Mouse (Mus musculus): ENCODE results near the gene Klk1. TPM values are rescaled to one million over a fixed set of nuclear protein-coding genes. Genes with fewer than 3 reads are reported as not detected.
A peak's percentile ranks its signal among the peaks of the same experiment; 100 is the strongest.

The Klk1 gene
- total RNA-seq, 1 experiment from 2014 or later: 0.37 TPM

DNA sequence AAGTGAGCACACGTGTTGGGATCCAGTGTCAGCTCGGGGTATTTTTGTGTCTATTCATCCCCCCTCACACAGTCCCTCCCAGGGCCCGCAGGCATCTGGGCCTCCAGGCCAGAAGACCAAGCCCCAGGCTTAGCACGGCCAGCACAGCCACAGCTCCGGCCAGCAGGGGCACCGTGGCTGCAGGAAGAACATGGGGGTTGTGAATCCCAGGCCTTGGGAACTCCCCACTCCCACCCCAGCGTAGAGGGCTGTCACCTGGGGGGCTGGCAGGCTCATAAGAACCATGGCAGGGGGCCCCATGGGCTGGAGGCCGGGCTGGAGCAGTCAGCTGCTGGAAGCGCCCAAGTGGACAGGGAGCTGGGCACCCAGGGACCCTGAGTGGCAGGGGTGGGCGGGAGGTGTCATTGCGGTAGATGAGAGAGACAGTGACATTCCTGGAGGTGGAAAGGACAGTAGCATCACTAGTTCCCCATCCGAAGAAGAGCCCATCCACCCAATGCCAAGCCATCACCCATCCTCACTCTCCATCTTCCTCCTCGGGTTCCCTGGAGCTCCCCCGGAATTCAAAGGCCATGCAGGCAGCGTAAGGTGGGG, 28.0 kb downstream of the Klk1 start:
- peak; percentile 24 for DNase-seq

GRCm38 (mm10) chr7:44254930-44255329, 29.8 kb downstream of the Klk1 start:
- DNase-seq: no peak

- no peak for DNase-seq
Observed at GRCm38 (mm10) chr7:44257278-44257677, 32.1 kb downstream of the Klk1 start, which contains the start of gene Acp4. Gene Acp4 (minus strand): TSS chr7:44257378.

DNA sequence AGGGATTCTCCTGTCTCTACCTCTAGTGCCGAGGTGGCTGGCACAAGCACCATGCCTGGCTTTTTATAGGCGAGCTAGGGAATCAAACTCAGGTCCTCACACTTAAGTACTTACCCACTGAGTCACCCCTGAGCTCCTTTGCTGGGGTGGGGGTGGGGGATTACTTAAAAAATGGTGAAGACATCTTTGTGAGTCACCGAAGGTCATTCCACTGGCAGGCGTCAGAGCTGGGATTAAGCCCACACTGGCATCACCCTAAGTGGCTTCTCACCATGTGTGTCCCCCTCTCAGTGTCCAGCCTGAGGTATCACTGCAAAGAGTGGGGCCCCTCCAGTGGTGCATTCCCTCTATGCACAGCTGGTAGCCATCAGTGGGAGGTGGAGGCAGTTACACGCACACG, 35.2 kb downstream of the Klk1 start:
- peak; percentile 52 for DNase-seq

- DNase-seq: no peak
Observed at GRCm38 (mm10) chr7:44261147-44261546, 36.0 kb downstream of the Klk1 start, which contains the start of gene Gm15517. Gene Gm15517 (plus strand): TSS chr7:44261447.

DNA sequence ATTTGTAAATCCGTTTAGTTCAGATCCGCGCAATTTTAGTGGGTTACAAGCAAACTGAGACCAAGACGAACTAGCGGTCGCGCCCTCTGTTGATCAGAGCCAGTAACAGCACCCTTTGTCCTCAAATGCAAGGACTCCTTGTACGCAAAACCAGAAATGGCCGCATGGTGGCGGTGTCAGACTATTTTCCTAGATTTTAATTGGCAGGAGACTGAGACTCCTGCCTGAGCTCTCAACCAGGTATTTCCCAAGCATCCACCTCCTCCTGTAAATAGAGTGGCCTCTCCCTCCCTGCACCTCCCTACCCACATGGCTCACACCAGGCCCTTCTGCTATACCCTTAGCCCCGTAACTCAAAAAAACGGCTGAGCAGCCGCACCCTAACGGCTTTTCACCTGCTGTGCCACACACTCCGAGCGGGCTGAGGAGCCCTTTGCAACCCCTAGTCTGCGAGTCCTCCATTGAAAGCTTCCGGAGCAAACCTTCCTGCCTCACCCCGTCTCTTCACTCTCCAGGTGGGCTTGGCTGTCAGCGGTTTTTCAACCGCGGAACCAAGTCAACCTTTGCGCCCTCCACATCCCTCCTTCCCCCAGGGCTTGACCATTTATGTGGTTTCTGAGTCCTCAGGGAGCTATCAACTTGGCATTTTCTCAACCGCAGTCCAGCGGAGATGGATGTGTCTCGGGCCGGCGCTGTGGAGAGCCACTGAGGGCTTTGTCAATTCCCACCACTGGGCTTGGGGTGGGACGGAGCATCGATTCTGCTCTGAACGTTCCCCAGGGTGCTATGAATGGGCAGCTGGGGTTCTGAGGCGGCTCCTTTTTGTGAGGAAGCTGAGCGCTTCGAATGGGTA, 37.9 kb downstream of the Klk1 start:
- DNase-seq: peak; percentile 93

DNA sequence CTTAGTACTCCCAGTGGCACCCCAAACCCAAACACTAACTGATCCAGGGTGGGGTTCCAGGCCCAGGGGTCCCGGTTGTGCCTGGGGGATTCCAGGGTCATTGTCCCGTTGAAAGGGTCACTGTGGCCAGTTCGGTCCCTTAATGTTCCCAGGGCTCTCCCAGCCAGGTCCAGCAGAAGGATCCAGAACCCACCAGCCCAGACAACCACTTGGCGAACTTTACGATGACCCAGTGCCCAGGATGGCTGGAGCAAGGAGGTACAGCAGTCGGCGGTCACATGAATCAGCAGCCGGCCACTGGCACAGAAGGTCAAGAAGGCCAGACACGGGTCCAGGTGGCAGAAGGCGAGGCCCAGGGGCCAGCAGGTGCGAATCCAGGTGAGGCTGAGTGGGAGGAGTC, 43.0 kb downstream of the Klk1 start:
- DNase-seq: no peak

GRCm38 (mm10) chr7:44269397-44269796, 44.2 kb downstream of the Klk1 start:
- DNase-seq: no peak

DNA sequence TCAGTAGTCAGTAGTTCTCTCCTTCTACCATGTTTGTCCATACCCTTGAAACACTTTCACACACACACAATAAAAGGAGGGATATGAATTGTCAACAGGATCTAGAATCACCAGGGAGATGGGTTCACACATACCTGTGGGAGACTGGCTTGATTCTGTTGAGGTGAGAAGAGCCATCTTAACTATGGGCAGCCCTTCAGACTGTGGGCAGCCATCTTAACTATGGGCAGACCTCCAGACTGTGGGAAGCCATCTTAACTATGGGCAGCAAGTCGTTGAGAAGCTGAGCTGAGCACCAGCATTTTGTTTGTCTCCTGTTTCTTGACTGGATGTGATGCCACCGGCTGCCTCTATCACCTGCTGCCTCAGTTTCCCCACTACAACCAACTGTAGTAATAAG, 46.1 kb downstream of the Klk1 start:
- DNase-seq: peak; percentile 31

DNA sequence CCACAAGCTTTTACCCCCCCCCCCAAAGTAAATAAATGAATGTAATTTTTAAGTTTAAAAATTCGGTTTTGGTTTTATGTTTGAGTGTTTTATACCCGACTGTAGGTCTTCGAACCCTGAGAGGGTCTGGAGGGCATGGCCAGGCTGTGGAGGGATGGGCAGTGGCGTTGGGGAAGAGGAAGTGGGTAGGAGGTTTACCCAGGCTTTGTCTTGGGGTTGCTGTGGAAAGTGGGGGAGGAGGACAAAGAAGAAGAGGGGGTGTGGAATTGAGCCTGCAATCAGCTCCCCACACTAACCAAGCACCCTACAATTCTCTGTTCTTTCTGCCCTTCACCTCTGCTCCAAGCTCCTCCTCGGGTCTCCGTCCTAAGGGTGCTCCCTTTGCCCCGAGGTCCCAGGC, 47.4 kb downstream of the Klk1 start:
- DNase-seq: no peak

DNA sequence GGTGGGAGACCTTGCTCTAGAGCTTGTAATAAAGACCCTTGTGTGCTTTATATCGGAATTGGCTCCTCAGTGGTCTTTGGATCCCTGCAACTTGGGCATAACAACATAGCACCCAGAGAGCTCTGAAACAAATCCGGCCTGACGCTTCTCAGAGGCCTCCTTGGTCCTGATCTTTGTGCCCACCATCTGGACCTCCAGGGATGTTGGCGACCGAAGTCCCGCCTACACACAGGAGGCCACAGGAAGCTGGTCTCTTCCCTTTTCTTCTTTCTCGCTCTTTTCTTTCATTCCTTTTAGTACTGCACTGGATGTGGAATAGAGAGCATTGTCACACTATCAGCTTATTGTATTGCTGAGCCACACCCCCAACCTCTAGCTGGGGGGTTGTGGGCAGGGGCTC, 48.3 kb downstream of the Klk1 start:
- no peak for DNase-seq

- DNase-seq: no peak
Observed at GRCm38 (mm10) chr7:44274096-44274495, 48.9 kb downstream of the Klk1 start.

GRCm38 (mm10) chr7:44275546-44275945, 50.4 kb downstream of the Klk1 start:
- no peak for DNase-seq

DNA sequence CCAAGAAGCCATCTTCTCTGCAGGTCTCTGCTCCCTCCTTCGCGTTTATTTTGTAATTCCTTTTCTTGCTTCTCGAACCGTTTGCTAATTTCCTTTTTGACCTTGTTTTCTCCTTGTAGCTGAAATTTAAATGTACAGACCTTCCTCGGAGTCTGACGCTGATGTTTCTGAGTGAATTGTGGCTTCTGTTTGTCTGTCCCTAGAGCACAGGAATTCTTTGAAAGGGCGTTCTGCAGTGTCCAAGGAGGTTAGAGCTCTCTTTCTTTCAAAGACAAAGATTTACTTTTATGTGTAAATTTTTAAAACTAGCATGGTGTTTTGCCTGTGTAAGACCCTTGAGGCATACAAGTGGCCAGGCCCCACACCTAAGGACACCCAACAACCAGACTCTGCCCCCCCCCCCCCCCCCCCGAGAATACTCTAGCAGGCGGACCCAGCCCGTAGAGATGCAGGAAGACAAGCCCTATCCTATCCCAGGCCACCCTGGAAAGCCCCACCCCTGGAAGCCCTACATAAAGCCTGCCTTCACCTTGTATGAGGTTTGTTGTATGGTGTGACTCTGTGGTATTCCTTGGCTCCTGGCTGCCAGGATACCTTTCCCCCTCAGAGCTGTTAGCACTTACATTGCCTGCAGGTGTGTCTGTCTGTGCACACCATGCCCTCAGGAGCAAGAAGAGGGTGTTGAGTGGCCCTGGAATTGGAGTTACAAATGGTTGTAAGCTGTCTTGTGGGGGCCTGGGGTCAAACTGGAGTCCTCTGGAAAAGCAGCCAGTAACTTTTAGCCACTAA, 51.5 kb downstream of the Klk1 start:
- DNase-seq: no peak

- peak; percentile 59 for DNase-seq
Observed at GRCm38 (mm10) chr7:44277250-44277622, 52.1 kb downstream of the Klk1 start.

Other genes starting within 250 kb of the Klk1 start
- gene Klk1b9, start 249.3 kb upstream of the Klk1 start, total RNA-seq (2021): not detected in 2 replicates
- gene Klk1b11, start 229.5 kb upstream of the Klk1 start, total RNA-seq (2021): not detected in 2 replicates
- not detected in 2 replicates for gene Klk1b26, start 213.2 kb upstream of the Klk1 start, total RNA-seq (2021)
- gene Klk1b27, start 173.1 kb upstream of the Klk1 start, total RNA-seq (2021): not detected in 2 replicates
- not detected in 2 replicates for gene Klk1b21, start 123.0 kb upstream of the Klk1 start, total RNA-seq (2021)
- gene Klk1b22, start 112.7 kb upstream of the Klk1 start, total RNA-seq (2021): not detected in 2 replicates
- gene Klk1b16, start 88.6 kb upstream of the Klk1 start, total RNA-seq (2021): not detected in 2 replicates
- gene Klk1b24, start 37.1 kb upstream of the Klk1 start, total RNA-seq (2021): not detected in 2 replicates
- not detected in 2 replicates for gene Klk1b3, start 27.2 kb upstream of the Klk1 start, total RNA-seq (2021)
- not detected in 2 replicates for gene Klk1b4, start 17.9 kb upstream of the Klk1 start, total RNA-seq (2021)
- not detected in 2 replicates for gene Klk1b5, start 9.4 kb upstream of the Klk1 start, total RNA-seq (2021)
- gene Gm36864, start 10.8 kb downstream of the Klk1 start, total RNA-seq (2021): not detected in 2 replicates
- gene 1700028J19Rik, start 21.3 kb downstream of the Klk1 start, total RNA-seq (2021): 0.70 and 0.90 TPM in 2 replicates
- gene 2410002F23Rik, start 21.4 kb downstream of the Klk1 start, total RNA-seq (2021): 95.5 and 102 TPM in 2 replicates
- gene Acp4, start 32.0 kb downstream of the Klk1 start, total RNA-seq (2021): not detected in 2 replicates
- not detected in 2 replicates for gene Gm15517, start 36.1 kb downstream of the Klk1 start, total RNA-seq (2021)
- 3.4 and 3.6 TPM in 2 replicates for gene Clec11a, start 81.5 kb downstream of the Klk1 start, total RNA-seq (2021)
- 7.6 and 8.0 TPM in 2 replicates for gene Shank1, start 84.9 kb downstream of the Klk1 start, total RNA-seq (2021)
- gene Syt3, start 158.7 kb downstream of the Klk1 start, total RNA-seq (2021): 2.6 and 3.9 TPM in 2 replicates
- gene 1700008O03Rik, start 160.5 kb downstream of the Klk1 start, total RNA-seq (2021): 0.59 and 0.71 TPM in 2 replicates
- gene Lrrc4b, start 203.7 kb downstream of the Klk1 start, total RNA-seq (2021): 6.1 and 7.7 TPM in 2 replicates
- 0.75 and 13.0 TPM in 2 replicates for gene Aspdh, start 240.0 kb downstream of the Klk1 start, total RNA-seq (2021)
- 45.9 and 51.2 TPM in 2 replicates for gene Josd2, start 242.6 kb downstream of the Klk1 start, total RNA-seq (2021)